Mouse (Mus musculus): ENCODE measurements around the gene Rad9b.

DNA sequence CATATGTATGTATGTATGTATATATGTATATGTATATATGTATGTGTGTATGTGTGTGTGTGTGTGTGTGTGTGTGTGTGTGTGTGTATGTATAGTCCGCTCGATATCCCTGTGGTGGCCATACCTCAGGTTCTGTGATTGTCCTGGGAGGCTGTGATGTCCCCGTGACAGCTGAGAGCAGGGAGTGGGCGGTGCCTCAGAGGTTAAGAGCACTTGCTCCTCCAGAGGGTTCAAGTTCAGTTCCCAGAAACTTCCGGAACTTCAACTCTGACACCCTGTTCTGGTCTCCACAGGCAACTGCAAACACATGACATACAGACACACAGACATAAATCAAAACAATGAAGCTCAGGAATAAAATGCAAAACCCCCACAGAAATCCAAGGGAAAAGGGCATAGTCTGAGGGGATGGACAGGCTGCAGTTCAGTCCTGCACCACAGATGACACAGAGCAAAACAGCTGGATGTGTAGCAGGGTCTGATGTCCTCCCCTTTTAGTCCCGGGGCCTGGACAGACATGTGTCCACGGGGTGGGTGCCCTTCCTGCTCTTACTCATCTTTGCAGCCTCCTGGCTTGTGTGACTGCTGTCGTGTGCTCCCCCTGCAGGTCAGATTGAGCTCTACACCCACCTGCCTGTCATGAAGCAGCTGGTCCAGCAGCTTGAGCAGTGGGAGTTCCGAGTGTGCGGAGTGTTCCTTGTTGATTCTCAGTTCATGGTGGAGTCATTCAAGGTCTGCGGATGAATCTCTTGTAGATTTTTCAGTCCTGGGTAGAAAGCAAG lies 25.5 kb upstream of the Rad9b start:
- TF ChIP-seq CTCF (IDR thresholded peaks at IDR 0.05; ENCODE audit: borderline replicate concordance, insufficient read depth, low read depth, low read length) (peak; percentile 94), POLR2A (IDR thresholded peaks at IDR 0.05; ENCODE audit: borderline replicate concordance, insufficient read depth, low read length) (no peak)

Measured in cerebellum, adult 2 months (tissue).